Mouse (Mus musculus) right cerebral cortex, adult 2 months (tissue): ENCODE data around the gene Slc3a1.

ENCODE experiments used
- DNase-seq, 2 experiments: peaks; one replicate each; pipeline ENCODE4 v3.0.0; 2021 to 2022; ENCODE audit warnings: low spot score in 2 of 2

The Slc3a1 gene

GRCm38 (mm10) chr17:85037855-85038254 is 9.7 kb downstream of the Slc3a1 start:
- no peak for DNase-seq

DNA sequence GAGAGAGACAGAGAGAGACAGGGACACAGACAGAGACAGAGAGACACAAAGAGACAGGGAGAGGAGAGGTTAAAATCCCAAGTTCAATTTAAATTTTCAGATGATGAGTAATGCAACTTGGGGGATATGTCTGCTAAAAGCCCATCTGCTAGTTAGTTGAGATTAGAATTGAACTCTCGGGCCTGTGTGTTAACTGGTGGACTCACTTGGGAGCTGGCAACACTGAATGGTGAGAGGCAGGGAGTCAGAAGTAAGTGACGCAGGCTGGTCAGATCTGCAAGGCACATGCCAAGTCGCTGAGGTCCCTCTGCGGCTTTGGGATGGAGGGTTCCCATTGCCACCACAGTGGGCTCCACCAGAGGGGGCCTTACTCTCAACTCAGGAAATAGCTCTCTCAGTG is 10.1 kb downstream of the Slc3a1 start:
- DNase-seq = no peak

GRCm38 (mm10) chr17:85038761-85039160 is 10.6 kb downstream of the Slc3a1 start:
- DNase-seq = no peak

DNA sequence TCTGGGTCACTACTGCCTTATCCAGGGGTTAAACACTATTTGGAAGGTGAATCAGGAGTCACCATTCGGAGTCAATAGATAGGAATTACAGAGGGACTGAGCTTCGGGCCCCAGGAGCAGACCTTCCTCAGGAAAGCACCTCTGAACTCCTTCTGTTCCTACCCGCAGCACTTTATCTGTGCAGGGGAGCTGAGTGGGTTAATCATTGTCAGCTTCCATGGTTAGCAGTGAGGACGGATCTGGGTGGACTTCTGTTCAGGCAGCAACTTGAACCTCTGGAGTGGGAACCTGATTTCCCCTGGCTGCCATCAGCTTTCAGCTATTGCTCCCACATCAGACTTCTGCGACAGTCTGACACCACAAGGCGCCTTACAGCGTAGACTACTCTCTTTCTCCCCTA is 12.7 kb downstream of the Slc3a1 start:
- no peak for DNase-seq

GRCm38 (mm10) chr17:85042419-85042818 is 14.2 kb downstream of the Slc3a1 start:
- no peak for DNase-seq

DNA sequence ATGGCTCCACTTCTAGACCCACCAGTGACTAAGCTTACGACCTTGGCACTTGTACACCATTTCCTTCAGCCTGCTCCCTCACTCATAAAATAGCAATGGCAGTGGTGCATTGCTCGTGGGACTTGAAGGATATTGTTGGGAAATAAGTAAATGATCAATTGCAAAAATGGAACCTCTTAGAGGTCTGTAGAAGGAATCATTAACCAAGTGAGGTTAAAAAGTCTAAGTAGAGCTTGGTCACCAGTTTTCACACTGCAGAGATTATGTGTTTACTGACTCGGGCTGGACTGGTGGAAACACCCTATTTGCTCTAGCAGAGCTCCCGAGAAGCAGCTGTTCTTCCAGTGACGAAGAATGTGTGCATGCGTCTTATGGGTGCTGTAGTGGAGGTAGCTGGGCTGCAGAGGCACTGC is 15.2 kb downstream of the Slc3a1 start:
- DNase-seq = no peak

GRCm38 (mm10) chr17:85044466-85044865 is 16.3 kb downstream of the Slc3a1 start:
- no peak for DNase-seq

GRCm38 (mm10) chr17:85045160-85045559 is 17.0 kb downstream of the Slc3a1 start:
- DNase-seq = no peak

GRCm38 (mm10) chr17:85048379-85048778 is 20.2 kb downstream of the Slc3a1 start:
- DNase-seq = no peak

GRCm38 (mm10) chr17:85058276-85058675 is 30.1 kb downstream of the Slc3a1 start:
- no peak for DNase-seq

DNA sequence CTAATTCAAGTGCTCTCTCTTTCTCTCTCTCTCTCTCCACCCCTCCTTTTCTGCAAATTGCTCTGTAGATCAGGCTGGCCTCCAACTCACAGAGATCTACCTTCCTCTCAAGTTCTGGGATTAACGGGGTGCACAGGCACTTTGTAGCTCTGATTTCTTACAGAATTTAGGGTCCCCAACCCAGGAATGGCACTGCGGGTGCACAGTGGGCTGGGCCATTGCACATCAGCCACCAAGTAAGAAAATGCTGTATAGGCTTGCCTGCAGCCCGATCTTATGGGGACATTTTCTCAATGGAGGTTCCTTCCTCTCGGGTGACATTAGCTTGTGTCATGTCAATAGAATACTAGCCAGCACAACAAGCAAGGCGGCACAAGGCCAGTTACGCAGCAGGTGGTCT is 31.0 kb downstream of the Slc3a1 start:
- no peak for DNase-seq

- no peak for DNase-seq
These were observed 35.4 kb downstream of the Slc3a1 start for GRCm38 (mm10) chr17:85063560-85063959.

DNA sequence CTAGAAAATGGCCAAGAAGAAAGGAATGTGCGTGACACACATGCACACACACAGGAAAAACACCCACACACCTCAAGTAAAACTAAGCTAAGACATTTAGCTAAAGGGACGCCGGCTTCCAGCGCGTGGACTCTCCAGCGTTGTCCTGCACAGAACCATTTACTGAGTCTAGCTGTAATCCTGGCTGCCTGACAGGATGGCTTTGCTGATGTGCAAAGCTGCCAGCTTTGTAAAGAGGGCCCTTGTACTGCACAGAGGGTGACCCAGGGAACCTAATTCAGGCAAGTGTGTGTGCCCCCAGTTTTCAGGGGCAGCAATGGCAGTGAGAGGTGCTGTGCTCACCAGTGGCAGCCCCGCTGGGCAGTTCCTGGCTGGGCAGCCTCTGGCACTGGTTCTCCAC is 39.2 kb downstream of the Slc3a1 start:
- DNase-seq = no peak

GRCm38 (mm10) chr17:85070658-85071057 is 42.5 kb downstream of the Slc3a1 start:
- DNase-seq = no peak

DNA sequence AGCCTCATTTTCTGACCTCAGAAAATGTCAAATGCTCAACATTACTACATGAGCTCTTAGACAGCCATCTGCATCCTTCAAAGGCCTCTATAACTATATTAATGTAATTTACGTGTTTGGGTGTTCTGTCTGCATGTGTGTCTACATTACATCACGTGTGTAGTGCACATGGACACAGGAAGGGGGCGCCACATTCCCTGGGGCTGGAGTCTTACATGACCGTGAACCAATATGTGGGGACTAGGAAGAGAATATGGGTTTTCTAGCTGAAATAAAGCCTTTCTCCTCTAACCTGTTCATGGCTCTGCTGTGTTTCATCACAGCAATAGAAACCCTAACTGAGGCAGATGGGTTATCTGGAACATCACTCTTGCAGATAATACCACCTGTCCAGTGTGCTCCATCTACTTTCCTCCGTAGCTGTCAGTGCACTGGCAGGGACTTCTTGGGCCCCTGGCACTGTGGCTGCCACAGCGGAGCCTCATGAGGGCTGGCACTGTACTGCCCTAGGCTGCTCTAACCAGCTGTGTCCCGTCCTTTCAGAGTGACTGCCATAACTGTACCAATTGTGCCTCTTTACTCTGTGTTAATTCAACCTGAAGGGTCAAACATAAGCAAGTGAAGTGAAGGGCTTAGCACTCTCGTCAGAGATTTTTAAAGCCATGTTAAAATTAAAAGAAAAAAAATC is 43.1 kb downstream of the Slc3a1 start:
- DNase-seq = no peak

GRCm38 (mm10) chr17:85072383-85072782 is 44.2 kb downstream of the Slc3a1 start:
- DNase-seq = no peak

DNA sequence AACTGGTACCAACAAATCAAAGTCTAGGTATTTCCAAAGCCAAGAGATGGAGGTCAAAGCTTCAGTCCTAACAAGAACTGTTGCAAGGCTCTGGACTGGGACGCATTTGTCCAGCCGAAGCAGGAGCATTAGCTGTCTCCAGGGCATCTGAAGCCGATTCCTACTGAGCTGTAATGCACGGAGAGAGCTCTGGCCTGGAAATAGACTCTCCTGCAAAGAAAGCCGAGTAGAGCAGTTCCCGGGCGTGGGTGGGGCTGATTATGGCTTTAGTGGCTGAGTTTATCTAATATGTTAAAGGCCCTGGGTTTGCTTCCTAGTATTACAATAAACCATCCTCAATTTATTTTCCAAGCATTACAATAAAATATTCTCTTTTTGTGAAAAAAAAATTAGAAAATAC is 45.0 kb downstream of the Slc3a1 start:
- no peak for DNase-seq

- DNase-seq = no peak
These were observed 45.9 kb downstream of the Slc3a1 start for GRCm38 (mm10) chr17:85074083-85074482.

DNA sequence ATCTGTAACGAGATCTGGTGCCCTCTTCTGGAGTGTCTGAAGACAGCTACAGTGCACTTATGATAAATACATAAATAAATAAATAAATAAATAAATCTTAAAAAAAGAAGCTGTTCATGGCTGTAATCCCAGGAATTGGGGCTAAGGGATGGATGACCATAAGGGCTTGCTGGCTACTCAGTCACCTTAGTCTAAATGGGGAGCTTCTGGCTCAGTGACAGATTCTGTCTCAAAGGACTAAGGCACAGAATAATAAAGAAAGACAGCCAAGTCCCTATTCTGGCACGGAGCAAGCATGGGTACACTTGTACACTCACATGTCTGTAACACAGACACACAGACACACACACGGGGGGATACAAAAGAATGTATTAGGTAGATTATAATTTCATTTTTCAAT is 51.1 kb downstream of the Slc3a1 start:
- no peak for DNase-seq

DNA sequence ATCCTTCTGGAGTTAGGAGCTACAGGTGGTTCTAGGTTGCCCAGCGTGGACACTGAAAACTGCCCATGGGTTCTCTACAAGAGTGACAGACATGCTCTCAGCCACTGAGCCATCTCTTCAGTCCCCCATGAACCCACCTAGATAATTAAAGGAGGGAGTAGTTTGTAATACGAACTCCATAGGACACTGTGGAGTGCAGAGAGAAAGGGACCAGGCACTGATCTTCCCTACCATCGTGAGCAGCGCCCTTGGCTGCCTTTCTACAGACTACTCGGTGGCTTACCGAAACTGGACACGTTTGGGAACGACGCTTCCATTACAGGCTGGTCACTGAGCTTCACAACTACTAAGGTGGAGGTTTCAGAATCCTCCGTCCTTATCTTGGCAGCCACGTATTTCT is 52.6 kb downstream of the Slc3a1 start:
- no peak for DNase-seq

DNA sequence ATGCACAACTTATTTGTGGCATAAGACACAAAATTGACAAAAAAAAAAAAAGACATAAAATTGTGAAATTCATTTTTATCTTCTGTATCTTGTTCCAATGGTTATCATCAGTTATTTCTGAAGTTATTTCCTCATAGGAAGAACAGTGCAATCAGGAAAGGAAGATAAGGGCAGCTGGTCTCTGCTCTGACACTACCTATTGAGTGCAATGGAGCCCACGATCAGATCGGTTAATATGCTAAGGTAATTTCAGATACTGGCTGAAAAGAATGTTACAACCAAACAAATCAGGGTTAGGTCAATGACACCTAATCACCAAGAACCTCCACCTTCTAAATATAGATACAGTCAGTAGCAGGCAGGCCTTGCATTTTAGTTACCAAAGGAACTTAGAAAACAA is 57.2 kb downstream of the Slc3a1 start:
- DNase-seq = no peak

- DNase-seq = no peak
These were observed 58.3 kb downstream of the Slc3a1 start for GRCm38 (mm10) chr17:85086501-85086900.

DNA sequence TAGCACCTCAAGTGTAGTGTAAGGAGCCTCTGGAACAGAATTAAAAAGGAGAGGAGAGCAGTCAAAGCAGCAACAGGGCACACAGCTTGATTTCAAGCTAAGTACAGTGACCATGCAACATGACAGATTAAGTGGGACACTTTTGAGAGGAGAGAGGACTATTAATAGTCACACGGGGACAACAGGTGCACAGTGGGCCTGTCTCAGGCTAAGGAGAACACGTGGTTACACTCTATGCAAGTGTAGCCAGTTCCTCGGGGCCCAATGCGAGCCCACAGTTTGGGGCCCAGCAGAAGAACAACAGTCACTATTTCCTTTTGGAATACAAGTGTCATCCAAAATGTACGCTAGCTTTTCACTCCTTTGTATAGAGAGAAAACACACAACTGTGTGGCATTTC is 59.4 kb downstream of the Slc3a1 start:
- no peak for DNase-seq

GRCm38 (mm10) chr17:85088401-85088800 is 60.2 kb downstream of the Slc3a1 start:
- no peak for DNase-seq
